Mouse (Mus musculus): ENCODE measurements around the gene Rep15.
A peak's percentile ranks its signal among the peaks of the same experiment; 100 is the strongest.

Gene Rep15

DNA sequence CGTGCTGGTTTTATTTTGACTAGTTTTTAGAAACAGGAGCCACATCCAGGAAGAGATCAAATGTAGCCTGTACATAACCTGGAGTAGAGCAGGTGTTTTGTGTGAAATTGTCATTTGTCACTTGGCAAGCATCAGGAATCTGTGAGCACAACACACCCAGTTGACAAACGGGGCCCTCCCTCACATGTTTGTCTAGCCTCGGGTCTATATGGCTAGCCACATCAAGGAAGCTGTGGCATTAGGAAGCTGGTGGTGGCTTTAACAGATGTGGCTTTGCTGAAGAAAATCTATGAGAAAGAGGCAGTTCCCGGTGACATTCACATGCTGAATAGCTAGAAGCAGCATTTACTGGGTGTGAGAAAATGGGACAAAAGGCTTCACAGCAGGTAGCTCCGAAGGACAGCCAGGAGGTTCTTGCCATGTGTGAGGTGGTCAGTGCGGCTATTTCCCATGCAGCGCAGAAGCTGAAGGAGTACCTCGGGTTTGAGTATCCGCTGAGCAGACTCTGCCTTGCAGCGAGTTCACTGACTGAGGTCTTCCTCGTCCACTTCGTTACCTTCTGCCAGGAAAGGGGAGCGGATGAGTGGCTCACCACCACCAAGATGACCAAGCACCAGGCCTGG, at the start of gene Rep15:
Gene Rep15, plus strand, starts transcription at position 282 of the 623 bp plus-strand sequence.
- no peak for DNase-seq (ENCODE audit: low spot score in 2 of 2)

DNA sequence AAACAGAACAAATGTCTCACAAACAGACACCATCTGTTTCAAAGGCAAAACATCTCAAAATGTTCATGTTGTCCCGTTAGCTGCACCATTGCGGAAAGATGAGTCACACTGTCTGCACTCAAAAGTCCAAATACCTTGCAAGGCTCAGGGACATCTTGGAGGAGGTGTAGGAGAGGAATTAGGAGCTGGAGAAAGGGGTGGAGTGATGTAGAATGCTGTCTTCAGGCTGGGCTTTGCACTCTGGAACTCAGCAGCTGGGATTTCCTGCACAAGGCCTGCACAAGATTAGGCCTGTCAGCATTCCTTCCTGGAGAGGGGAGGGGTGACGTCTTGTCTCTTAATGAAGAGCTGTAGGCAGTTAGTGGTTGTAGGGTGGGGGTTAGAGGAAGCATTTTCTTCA, 47.8 kb upstream of the Rep15 start:
- no peak for DNase-seq (ENCODE audit: low spot score in 2 of 2)

- peak in 1 of 2 experiments; percentile 37 for DNase-seq (ENCODE audit: low spot score in 2 of 2)
These were observed 38.1 kb upstream of the Rep15 start for GRCm38 (mm10) chr6:146994236-146994635.

GRCm38 (mm10) chr6:146995391-146995790, 37.0 kb upstream of the Rep15 start:
- no peak for DNase-seq (ENCODE audit: low spot score in 2 of 2)

- no peak for DNase-seq (ENCODE audit: low spot score in 2 of 2)
These were observed 36.5 kb upstream of the Rep15 start for GRCm38 (mm10) chr6:146995878-146996277.

GRCm38 (mm10) chr6:146997006-146997405, 35.4 kb upstream of the Rep15 start:
- no peak for DNase-seq (ENCODE audit: low spot score in 2 of 2)

GRCm38 (mm10) chr6:146998710-146999109, 33.7 kb upstream of the Rep15 start:
- no peak for DNase-seq (ENCODE audit: low spot score in 2 of 2)

DNA sequence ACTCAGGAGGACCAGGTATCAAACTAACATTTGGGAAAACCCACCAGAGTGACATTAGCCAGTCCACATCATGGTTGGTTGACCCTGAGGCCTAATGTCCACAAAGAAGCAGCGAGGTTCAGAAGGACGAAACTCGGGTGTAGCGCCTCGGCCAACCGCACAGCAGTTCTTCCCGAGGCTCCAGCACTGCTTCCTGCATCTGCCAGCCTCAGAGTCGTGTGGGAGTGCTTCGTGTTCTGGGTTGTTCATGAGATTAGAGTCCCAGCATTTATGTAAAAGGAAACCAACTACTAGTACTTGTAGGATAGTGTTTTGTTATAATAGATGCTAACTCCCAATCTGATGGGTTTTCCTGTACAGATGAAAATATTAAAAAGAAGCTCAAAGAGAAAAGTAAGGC, 33.1 kb upstream of the Rep15 start:
- DNase-seq (ENCODE audit: low spot score in 2 of 2) = no peak

DNA sequence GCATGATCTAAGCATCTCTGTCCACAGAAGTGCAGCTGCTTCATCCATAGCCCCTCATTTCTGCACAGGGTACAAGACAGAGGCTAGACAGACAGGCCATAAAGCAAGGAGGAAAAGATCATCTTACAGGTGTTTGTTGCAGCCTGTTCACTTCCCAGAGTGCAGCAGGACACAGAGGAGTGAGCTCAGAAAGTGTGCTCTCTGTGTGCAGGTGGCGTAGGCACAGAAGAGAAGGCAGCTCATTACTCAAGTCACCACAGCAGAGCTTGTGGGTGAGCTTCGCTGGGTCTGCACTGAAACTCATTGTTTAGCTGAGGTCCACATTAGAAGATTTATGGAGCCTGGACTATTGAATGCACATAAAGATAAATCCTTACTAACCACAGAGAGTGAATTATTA, 32.6 kb upstream of the Rep15 start:
- no peak for DNase-seq (ENCODE audit: low spot score in 2 of 2)

DNA sequence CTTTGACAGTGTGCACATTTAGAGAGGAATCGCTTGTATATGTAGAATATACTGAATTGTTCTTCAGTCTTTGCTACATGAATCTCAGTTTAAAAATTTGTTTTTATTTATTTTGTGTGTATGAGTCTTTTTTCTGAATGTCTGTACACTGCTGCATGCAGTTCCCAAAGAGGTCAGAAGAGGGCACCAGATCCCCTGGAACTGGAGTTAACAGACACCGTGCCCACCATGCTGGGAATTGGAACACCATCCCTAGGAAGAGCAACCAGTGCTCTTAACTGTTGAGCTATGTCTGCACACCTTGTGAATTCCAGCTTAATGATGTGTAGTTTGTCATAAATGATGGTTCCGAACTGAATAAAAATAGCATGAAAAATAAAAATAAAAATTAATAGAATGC, 24.2 kb upstream of the Rep15 start:
- DNase-seq (ENCODE audit: low spot score in 2 of 2) = no peak

DNA sequence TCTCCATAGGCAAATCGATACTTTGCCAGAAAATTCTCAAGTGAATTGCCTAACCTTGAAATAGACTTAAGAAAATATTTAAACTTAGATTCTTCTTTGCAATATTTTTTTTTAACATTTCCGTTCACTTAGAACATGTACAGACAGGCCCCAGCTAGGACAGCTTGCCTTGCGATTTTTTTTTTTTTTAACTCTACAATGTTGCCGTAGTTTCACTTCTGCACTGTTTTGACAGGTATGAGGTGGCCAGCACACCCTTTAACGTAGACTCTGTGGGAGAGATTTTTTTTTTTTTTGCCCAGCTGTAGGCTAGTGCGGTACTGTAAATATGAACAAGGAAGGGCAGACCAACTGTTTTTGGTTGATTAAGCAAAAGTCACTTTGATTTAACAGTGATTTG, 22.0 kb upstream of the Rep15 start:
- DNase-seq (ENCODE audit: low spot score in 2 of 2) = no peak

- DNase-seq (ENCODE audit: low spot score in 2 of 2) = peak in 1 of 2 experiments; percentile 6
These were observed 21.4 kb upstream of the Rep15 start for GRCm38 (mm10) chr6:147010811-147011520.

DNA sequence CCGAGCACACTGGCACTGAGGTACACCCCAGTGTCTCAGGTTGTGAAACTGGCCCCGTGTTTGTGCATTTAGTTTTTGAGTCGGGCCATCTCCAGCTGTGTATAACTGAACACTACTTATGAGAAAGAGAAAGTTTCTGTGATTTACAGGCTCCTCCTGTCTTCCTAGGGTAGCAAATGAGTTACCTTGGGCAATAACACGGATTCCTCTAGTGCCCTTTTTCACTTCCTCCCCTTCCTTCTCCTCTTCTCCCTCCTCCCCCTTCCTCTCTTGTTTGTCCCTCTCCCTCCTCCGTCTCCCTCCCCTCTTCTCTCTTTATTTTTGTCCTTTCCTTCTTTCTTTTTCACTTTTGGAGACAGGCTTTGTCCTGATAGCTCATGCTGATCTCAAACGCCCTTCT, 20.8 kb upstream of the Rep15 start:
- DNase-seq (ENCODE audit: low spot score in 2 of 2) = no peak

- no peak for DNase-seq (ENCODE audit: low spot score in 2 of 2)
These were observed 20.4 kb upstream of the Rep15 start for GRCm38 (mm10) chr6:147011977-147012376.

DNA sequence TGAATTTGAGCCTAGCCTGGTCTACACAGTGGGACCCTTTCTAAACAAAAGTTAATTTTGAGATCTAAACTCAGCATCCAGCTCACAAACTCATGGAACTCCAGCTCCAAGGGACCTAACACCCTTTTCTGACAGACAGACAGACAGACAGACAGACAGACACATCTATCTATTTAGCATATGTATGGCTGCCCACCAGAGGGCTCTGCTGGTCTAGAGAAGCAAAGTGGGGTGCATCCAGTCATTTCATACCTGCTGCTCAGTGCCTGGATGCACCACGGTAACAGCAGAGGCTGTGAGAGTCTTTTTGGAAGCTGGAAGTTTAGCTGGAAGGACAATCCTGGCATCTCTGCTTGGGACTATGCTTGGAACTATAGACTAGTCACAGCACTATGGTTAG, 18.8 kb upstream of the Rep15 start:
- DNase-seq (ENCODE audit: low spot score in 2 of 2) = no peak

DNA sequence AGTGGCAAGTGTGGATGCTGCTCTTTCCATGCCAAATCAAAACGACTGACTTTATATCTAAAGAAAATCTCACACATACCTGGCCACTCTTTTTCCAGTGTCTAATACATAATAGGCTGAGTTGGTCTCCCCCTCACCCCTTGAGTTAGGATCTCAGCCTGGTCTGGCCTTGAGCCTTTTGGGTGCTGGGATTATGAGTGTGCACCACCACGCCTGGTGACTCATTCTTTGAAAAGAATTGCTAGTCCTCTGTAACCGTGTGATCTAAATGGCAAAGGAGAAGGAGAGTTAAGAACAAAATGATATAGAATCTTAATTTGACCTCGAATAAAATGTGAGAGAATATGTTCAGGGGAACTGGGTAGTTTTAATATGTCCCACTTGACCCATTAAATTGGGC, 14.5 kb upstream of the Rep15 start:
- no peak for DNase-seq (ENCODE audit: low spot score in 2 of 2)

DNA sequence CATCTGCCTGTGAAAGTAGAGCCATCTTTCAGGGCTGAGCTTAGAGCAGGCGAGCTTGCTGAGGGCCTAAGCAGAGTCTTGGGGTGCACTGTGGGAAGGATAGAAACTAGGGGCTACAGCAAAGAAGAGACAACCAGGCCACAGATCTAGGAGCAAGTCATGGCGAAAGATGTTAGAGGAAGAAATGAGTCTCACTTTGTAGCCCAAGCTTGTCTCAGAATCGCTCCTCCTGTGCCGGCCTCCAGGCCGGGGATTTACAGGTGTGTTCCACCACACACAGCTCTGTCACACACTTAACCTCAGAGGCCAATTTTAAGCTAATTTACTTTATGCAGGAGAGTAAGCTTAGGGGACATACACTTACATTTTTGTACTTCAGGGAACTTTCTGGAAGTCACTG, 14.0 kb upstream of the Rep15 start:
- no peak for DNase-seq (ENCODE audit: low spot score in 2 of 2)

GRCm38 (mm10) chr6:147021181-147021580, 11.2 kb upstream of the Rep15 start:
- no peak for DNase-seq (ENCODE audit: low spot score in 2 of 2)

DNA sequence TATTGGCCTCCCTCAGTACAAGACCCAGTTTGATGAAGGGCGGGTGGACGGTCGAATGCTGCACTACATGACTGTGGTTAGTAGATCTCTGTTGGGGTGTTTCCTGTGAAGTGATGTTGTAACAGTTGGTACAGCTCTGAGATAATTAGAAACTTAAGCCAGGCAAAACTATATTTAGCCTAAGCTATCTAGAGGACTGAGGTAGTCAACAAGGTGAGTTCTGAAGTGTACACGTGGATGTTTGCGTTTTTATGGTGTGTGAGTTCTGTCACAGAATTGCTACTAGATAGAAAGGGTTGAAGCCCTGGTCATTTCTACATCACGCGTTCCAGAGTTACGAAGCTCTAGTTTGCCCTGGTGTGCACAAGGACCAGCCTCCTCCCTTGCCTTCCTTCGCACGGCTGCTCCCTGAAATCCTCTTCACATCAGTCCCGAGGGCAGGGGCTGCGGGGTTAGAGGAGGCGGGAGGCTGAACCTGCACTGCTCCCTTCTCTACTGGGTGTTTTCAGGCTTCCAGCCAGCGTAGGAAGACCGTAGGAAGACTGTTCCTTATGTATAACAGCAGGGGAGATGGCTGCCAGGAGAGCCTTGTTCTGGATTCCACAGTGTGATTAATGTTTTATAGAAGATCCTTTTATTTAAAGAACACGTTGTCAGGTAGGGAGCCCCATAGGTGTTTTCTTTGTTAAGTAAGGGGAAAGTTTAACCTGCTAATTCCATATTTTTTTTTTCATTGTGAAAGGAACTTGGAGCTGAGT, 9.8 kb upstream of the Rep15 start:
- DNase-seq (ENCODE audit: low spot score in 2 of 2) = no peak

GRCm38 (mm10) chr6:147023133-147023395, 9.3 kb upstream of the Rep15 start:
- no peak for DNase-seq (ENCODE audit: low spot score in 2 of 2)

- DNase-seq (ENCODE audit: low spot score in 2 of 2) = no peak
These were observed 8.8 kb upstream of the Rep15 start for GRCm38 (mm10) chr6:147023568-147023967.

GRCm38 (mm10) chr6:147024761-147025160, 7.6 kb upstream of the Rep15 start:
- no peak for DNase-seq (ENCODE audit: low spot score in 2 of 2)

DNA sequence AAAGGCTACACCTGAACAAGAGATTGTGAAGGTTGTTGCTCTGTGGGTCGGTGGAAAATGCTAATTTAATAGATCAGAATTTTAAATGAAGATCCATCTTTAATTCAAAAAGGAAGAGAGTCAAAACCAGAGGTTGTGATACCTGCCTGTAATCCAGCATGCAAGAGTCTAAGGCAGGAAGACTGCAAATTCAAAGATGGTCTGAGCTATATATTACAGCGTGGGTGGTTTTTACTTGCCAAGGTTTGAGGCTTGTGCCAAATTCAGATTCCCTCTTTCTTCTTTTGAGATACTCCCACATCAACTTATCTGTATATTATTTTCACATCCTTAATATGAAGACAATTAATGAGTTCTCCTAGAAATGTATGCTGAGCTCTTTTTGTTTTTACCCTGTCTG, 4.0 kb upstream of the Rep15 start:
- DNase-seq (ENCODE audit: low spot score in 2 of 2) = no peak

All from urinary bladder, adult 18-20 months (tissue).